Comparison of ENCODE assay signal across 26 mouse cellular contexts in the genomic region with DNA sequence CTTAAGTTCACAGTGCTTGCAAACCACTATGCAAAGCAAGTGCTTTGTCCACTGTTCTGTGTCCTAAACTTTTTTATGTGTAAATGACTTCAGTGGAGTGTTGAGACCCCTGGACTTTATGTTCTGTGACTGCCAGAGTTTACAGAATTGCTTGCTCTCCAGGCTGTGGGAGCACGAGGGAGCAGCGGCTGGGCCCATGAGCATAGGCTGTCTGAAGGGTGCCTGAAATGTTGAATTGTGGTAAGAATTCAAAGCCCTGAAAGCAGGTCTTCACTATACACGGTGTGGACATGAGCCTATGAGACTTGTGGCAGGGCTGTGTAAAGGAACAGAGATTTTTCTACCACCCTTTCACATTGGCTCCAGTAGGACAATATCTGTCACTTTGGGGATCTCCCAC. TPM values are rescaled to one million over a fixed set of nuclear protein-coding genes. Genes with fewer than 3 reads are reported as not detected.
DNase-seq lines count a peak whose midpoint lies in the region; ATAC-seq lines count a peak whose summit lies in the region.
"Had no signal": no experiment of that assay in that cellular context is flagged by ENCODE, and none has a peak within 500 bp of the region (broad histone marks: within the 10 kb centered on the region; RNA-seq: fewer than 3 reads in every experiment).

No protein-coding gene starts in this region.

- H3K9me3 ChIP-seq in kidney, embryonic 16.5 days (ENCODE audit: low read length) = no peaks in the 10 kb centered on the region
- H3K9me3 ChIP-seq in liver, embryonic 13.5 days (replicated peaks) = no peaks in the 10 kb centered on the region
- H3K9me3 ChIP-seq: embryonic facial prominence, embryonic 10.5 days; embryonic facial prominence, embryonic 13.5 days; forebrain, embryonic 12.5 days; forebrain, embryonic 15.5 days; heart, embryonic 10.5 days; heart, embryonic 13.5 days; hindbrain, embryonic 12.5 days; hindbrain, embryonic 15.5 days had no signal

- no peak overlapping the region for H3K4me2 ChIP-seq in kidney, embryonic 16.5 days (replicated peaks; ENCODE audit: low read depth, low read length)
- H3K4me2 ChIP-seq in liver, embryonic 13.5 days = no peak overlapping the region
- H3K4me2 ChIP-seq: embryonic facial prominence, embryonic 13.5 days; forebrain, embryonic 12.5 days; forebrain, embryonic 15.5 days; heart, embryonic 13.5 days; hindbrain, embryonic 12.5 days; hindbrain, embryonic 15.5 days had no signal

- H3K36me3 ChIP-seq in kidney, embryonic 16.5 days (ENCODE audit: insufficient read depth, low read length) = no peaks in the 10 kb centered on the region
- peaks cover 14% of the 10 kb centered on the region for H3K36me3 ChIP-seq in liver, embryonic 13.5 days
- H3K36me3 ChIP-seq: embryonic facial prominence, embryonic 10.5 days; embryonic facial prominence, embryonic 13.5 days; forebrain, embryonic 12.5 days; forebrain, embryonic 15.5 days; heart, embryonic 10.5 days; heart, embryonic 13.5 days; hindbrain, embryonic 12.5 days; hindbrain, embryonic 15.5 days had no signal

- H3K4me1 ChIP-seq in kidney, embryonic 16.5 days (ENCODE audit: insufficient read depth, low read length) = no peaks in the 10 kb centered on the region
- H3K4me1 ChIP-seq in liver, embryonic 13.5 days (replicated peaks) = peaks cover 26% of the 10 kb centered on the region
- H3K4me1 ChIP-seq: embryonic facial prominence, embryonic 10.5 days; embryonic facial prominence, embryonic 13.5 days; forebrain, embryonic 12.5 days; forebrain, embryonic 15.5 days; heart, embryonic 10.5 days; heart, embryonic 13.5 days; hindbrain, embryonic 12.5 days; hindbrain, embryonic 15.5 days had no signal

- WGBS in kidney, embryonic 16.5 days = 58% methylated on average over 3 of the region's 3 CpGs
- WGBS in liver, embryonic 13.5 days (ENCODE audit: insufficient replicate concordance) = 80% methylated on average over 3 of the region's 3 CpGs

- H3K4me3 ChIP-seq in kidney, embryonic 16.5 days (ENCODE audit: low read length) = no peak overlapping the region
- no peak overlapping the region for H3K4me3 ChIP-seq in liver, embryonic 13.5 days (replicated peaks)
- H3K4me3 ChIP-seq: embryonic facial prominence, embryonic 10.5 days; embryonic facial prominence, embryonic 13.5 days; erythroblast, embryonic 14.5 days; forebrain, embryonic 12.5 days; forebrain, embryonic 15.5 days; heart, adult 2 months; heart, embryonic 10.5 days; heart, embryonic 13.5 days; hindbrain, embryonic 12.5 days; hindbrain, embryonic 15.5 days had no signal

- intact Hi-C loops in heart, postnatal 25 days (cut with DNase I) = no loop called here

- H3K27ac ChIP-seq in kidney, embryonic 16.5 days (ENCODE audit: low read length) = 0 out of 2 replicates have a peak overlapping the region, but pooled peaks have one; percentile 43
- H3K27ac ChIP-seq in liver, embryonic 13.5 days = peak overlapping the region; percentile 39
- H3K27ac ChIP-seq: embryonic facial prominence, embryonic 10.5 days; embryonic facial prominence, embryonic 13.5 days; forebrain, embryonic 12.5 days; forebrain, embryonic 15.5 days; heart, adult 2 months; heart, embryonic 10.5 days; heart, embryonic 13.5 days; hindbrain, embryonic 12.5 days; hindbrain, embryonic 15.5 days had no signal

- peak; percentile 35; the same call in 1 of the 2 replicates for ATAC-seq in kidney, embryonic 16.5 days (ENCODE audit: low FRiP score, low TSS enrichment)
- ATAC-seq in liver, embryonic 13.5 days (ENCODE audit: low read depth) = no peak
- ATAC-seq: activated CD4-positive, CD25-positive, alpha-beta regulatory T cell, adult 4 months; forebrain, embryonic 15.5 days had no signal

- no peak overlapping the region for H3K9ac ChIP-seq in kidney, embryonic 16.5 days (replicated peaks; ENCODE audit: low read length)
- H3K9ac ChIP-seq in liver, embryonic 13.5 days = no peak overlapping the region
- H3K9ac ChIP-seq: embryonic facial prominence, embryonic 13.5 days; forebrain, embryonic 12.5 days; forebrain, embryonic 15.5 days; heart, embryonic 13.5 days; hindbrain, embryonic 12.5 days; hindbrain, embryonic 15.5 days had no signal

- peak; percentile 57 for DNase-seq in heart, adult 11 months
- DNase-seq in heart, postnatal 25 days (ENCODE audit: low spot score) = no peak
- DNase-seq in kidney, postnatal 14 days = no peak
- DNase-seq in liver, embryonic 13.5 days = no peak
- no peak for DNase-seq in liver
- DNase-seq: adrenal gland, adult 8-10 months; adrenal gland, postnatal 25 days; cerebellum, adult 11-12 months; cerebellum, adult 8-10 months; cerebellum, postnatal 10 days; cerebellum, postnatal 36 days; embryo, embryonic 11 days; gastrocnemius, postnatal 25 days; heart, adult 2 months; heart, postnatal 14 days had no signal

- no peaks in the 10 kb centered on the region for H3K27me3 ChIP-seq in kidney, embryonic 16.5 days (ENCODE audit: insufficient read depth, low read length)
- H3K27me3 ChIP-seq in liver, embryonic 13.5 days = no peaks in the 10 kb centered on the region
- H3K27me3 ChIP-seq: embryonic facial prominence, embryonic 13.5 days; forebrain, embryonic 12.5 days; forebrain, embryonic 15.5 days; heart, embryonic 13.5 days; hindbrain, embryonic 12.5 days; hindbrain, embryonic 15.5 days had no signal

RNA-seq across cellular contexts. Expression of a gene that starts 9.3 kb away (rescaled TPM):
- total RNA-seq in heart, postnatal 25 days (2021) = 10 to 100 TPM; 10.5 to 10.7 TPM
- polyA plus RNA-seq in kidney, embryonic 16.5 days (2015; fragmentation: Nextera tagmentation; extraction: Ambion mirVana) = 3.2 and 3.3 TPM in 2 replicates
- 1.3 and 2.0 TPM in 2 replicates for polyA plus RNA-seq in liver, embryonic 13.5 days (2015; fragmentation: Nextera tagmentation; extraction: Ambion mirVana)

RNA-seq across cellular contexts. Expression of a gene that starts 10.7 kb away (rescaled TPM):
- total RNA-seq in heart, postnatal 25 days (2021) = 10 to 100 TPM; 35.6 to 42.0 TPM
- polyA plus RNA-seq in kidney, embryonic 16.5 days (2015; fragmentation: Nextera tagmentation; extraction: Ambion mirVana) = 14.7 and 15.9 TPM in 2 replicates
- 24.3 and 26.2 TPM in 2 replicates for polyA plus RNA-seq in liver, embryonic 13.5 days (2015; fragmentation: Nextera tagmentation; extraction: Ambion mirVana)

RNA-seq across cellular contexts. Expression of a gene that starts 30.2 kb away (rescaled TPM):
- total RNA-seq in heart, postnatal 25 days (2021) = 10 to 100 TPM; 54.4 to 63.1 TPM
- polyA plus RNA-seq in kidney, embryonic 16.5 days (2015; fragmentation: Nextera tagmentation; extraction: Ambion mirVana) = 102 TPM in 2 replicates
- 116 and 152 TPM in 2 replicates for polyA plus RNA-seq in liver, embryonic 13.5 days (2015; fragmentation: Nextera tagmentation; extraction: Ambion mirVana)

RNA-seq across cellular contexts. Expression of a gene that starts 36.1 kb away (rescaled TPM):
- 1 to 10 TPM; 3.4 to 3.6 TPM for total RNA-seq in heart, postnatal 25 days (2021)
- 6.1 and 6.6 TPM in 2 replicates for polyA plus RNA-seq in kidney, embryonic 16.5 days (2015; fragmentation: Nextera tagmentation; extraction: Ambion mirVana)
- 5.9 and 7.2 TPM in 2 replicates for polyA plus RNA-seq in liver, embryonic 13.5 days (2015; fragmentation: Nextera tagmentation; extraction: Ambion mirVana)
- polyA plus RNA-seq: activated CD4-positive, CD25-positive, alpha-beta regulatory T cell, adult 4 months had no signal

RNA-seq across cellular contexts. Expression of a gene that starts 37.5 kb away (rescaled TPM):
- 1 to 10 TPM; 2.4 to 4.8 TPM for total RNA-seq in heart, postnatal 25 days (2021)
- 2.5 and 3.0 TPM in 2 replicates for polyA plus RNA-seq in kidney, embryonic 16.5 days (2015; fragmentation: Nextera tagmentation; extraction: Ambion mirVana)
- polyA plus RNA-seq in liver, embryonic 13.5 days (2015; fragmentation: Nextera tagmentation; extraction: Ambion mirVana) = 1.2 and 4.3 TPM in 2 replicates
- polyA plus RNA-seq: hindbrain, embryonic 15.5 days had no signal
